Mouse (Mus musculus): ENCODE measurements around the gene Gm13420. TPM values are rescaled to one million over a fixed set of nuclear protein-coding genes. Genes with fewer than 3 reads are reported as not detected.
A peak's percentile ranks its signal among the peaks of the same experiment; 100 is the strongest.

The Gm13420 gene
- polyA plus RNA-seq, 1 experiment from 2014 or later, result 1.7 TPM

DNA sequence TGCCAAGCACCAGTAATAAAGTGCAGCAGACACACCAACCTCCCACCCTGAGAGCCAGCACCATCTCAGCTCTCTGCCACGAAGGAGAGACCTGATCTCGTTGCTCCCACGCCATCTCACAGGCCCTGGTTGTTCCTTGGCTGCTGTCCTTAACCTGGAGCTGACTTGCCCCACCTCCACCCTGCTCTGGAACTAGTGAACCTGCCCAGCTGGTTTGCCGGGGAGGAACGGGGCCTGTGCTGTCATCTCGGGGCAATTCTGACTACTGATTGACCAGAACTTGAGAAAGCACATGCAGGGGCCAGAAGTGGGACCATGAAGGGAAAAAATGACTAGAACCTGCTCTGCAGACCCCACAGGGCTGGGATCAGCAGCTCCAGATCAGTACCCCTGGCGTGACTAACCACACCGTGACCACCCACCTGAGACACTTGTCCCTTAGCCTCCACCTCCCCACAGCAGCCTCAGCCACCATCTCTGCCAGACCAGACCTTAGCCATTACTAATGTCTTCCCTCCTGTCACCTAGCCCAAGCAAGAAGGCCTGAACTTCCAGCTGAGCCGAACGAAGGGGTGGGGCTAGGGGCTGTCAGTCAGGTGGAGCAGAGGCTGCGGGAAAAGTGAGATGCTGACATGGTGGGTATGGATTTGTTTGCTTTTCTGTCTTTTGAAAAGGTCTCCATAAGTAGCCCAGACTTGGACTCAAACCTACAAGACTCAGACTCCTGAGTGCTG, 16.7 kb upstream of the Gm13420 start:
- Histone ChIP-seq H3K4me3 (no peak overlapping the region), H3K27me3 (no peaks in the 10 kb centered on the region), H3K4me1 (0 out of 2 replicates have a peak, but pooled peaks cover 5% of the 10 kb centered on the region), H3K27ac (peak overlapping the region; percentile 4; the same call in 1 of the 2 replicates), H3K9ac (no peak overlapping the region), H3K4me2 (no peak overlapping the region), H3K9me3 (no peaks in the 10 kb centered on the region), H3K36me3 (no peaks in the 10 kb centered on the region)
- WGBS, result 42% methylated on average over 11 of the region's 11 CpGs
- ATAC-seq (ENCODE audit: borderline replicate concordance, extremely low read depth, low FRiP score, low TSS enrichment), result no peak

DNA sequence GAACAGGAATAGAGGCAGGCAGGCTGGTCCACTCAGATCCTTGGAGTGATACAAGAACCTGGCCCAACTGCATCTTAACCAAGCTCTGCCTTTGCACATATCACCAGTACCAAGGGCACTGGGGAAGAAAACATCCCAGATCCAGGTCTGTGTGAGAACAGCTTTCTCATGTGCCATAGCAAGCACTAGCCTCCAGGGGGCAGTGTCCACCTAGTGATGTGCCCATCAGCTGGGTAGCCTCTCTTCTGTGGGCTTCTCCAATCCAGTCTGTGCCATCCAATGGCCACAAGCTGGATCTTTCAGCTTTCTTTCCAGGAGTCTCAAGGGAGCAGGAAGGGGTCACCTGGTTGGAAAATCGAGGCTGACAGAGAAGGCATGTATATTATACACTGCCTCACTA, 13.3 kb upstream of the Gm13420 start:
- Histone ChIP-seq H3K4me1 (0 out of 2 replicates have a peak, but pooled peaks cover 5% of the 10 kb centered on the region), H3K4me2 (no peak overlapping the region), H3K9ac (no peak overlapping the region), H3K9me3 (no peaks in the 10 kb centered on the region), H3K36me3 (no peaks in the 10 kb centered on the region), H3K27ac (no peak overlapping the region), H3K27me3 (no peaks in the 10 kb centered on the region), H3K4me3 (no peak overlapping the region)
- 4% methylated on average over 1 of the region's 1 CpGs for WGBS
- peak; percentile 54 for ATAC-seq (ENCODE audit: borderline replicate concordance, extremely low read depth, low FRiP score, low TSS enrichment)

DNA sequence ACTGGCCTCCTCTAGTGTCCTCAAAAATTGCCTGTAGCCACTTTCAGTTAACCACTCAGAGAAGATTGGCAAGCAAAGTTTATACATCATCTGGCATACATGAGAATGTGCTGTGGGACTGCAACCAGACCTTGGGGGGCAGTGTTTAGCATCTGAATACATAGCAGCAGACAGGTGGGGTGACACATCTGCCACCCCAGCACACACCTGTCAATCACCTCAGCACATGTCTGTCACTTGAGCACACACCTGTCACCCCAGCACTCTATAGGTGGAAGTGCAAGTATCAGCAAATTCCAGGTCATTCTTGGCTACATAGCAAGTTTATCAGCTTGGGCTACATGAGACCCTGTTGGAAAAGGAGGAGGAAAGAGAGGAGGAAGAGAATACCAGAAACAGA, 4.2 kb upstream of the Gm13420 start:
- ATAC-seq (ENCODE audit: borderline replicate concordance, extremely low read depth, low FRiP score, low TSS enrichment), result no peak
- no peak overlapping the region for H3K4me2 ChIP-seq
- H3K4me1 ChIP-seq, result no peaks in the 10 kb centered on the region
- H3K36me3 ChIP-seq, result no peaks in the 10 kb centered on the region
- H3K9ac ChIP-seq, result no peak overlapping the region
- H3K9me3 ChIP-seq, result no peaks in the 10 kb centered on the region
- peaks cover 25% of the 10 kb centered on the region for H3K27me3 ChIP-seq
- no peak overlapping the region for H3K27ac ChIP-seq
- no peak overlapping the region for H3K4me3 ChIP-seq

DNA sequence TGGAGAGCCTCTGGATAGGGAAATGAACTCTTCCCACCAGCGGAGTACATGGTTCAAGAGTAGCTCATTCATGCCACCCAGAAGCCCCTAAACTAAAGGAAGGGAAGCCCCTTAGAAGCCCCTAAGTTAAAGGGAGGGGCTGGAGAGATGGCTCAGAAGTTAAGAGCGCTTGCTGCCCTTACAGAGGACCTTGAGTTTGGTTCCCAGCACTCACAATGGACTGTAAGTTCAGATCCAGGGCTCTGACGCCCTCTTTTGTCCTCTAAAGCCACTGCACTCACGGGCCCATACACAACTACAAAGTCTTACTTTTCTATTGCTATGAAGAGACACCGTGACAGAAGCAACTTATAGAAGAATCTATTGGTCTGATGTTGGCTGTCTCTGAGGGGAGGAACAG, 912 bp upstream of the Gm13420 start:
- H3K4me3 ChIP-seq, result no peak overlapping the region
- H3K36me3 ChIP-seq, result no peaks in the 10 kb centered on the region
- peaks cover 48% of the 10 kb centered on the region for H3K27me3 ChIP-seq
- H3K4me2 ChIP-seq, result no peak overlapping the region
- no peak overlapping the region for H3K9ac ChIP-seq
- H3K27ac ChIP-seq, result no peak overlapping the region
- ATAC-seq (ENCODE audit: borderline replicate concordance, extremely low read depth, low FRiP score, low TSS enrichment), result no peak
- 86% methylated on average over 5 of the region's 5 CpGs for WGBS
- 0 out of 2 replicates have a peak, but pooled peaks cover 1% of the 10 kb centered on the region for H3K4me1 ChIP-seq
- H3K9me3 ChIP-seq, result no peaks in the 10 kb centered on the region

DNA sequence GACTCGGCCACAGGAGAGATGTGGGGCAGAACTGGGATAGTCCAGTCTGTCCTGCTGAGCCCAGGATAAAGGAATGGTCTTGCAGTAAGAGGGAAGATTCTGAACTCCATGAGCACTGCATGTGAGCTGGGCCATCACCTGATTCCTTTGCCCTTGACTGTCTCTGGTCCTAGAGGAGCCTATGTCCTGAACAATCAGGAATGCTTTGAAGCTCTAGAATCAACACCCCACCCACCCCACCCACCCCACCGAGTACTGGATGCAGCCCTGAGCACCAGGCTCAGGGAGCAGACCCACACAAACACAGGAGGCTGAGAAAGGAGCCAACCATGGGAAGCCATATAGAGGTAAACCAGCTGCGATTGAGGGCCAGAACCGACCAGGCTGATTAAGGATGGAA, 3.0 kb downstream of the Gm13420 start:
- ATAC-seq (ENCODE audit: borderline replicate concordance, extremely low read depth, low FRiP score, low TSS enrichment), result no peak

DNA sequence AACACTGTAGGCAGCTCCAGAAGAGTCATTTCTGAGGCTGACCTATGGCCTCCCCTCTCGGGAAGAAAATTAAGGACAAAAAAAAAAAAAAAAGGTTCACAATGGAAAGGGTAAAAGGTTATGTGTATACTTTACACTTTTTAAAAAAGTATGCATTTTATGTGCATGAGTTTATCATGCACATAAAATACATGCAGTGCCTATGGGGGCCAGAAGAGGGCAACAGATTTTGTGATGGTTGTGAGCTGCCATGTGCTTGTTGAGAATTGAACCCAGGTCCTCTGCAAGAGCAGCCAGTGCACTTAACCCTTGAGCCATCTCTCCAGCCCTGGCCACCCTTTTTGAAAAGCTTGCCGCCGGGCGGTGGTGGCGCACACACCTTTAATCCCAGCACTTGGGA, 3.6 kb downstream of the Gm13420 start:
- H3K4me2 ChIP-seq, result no peak overlapping the region

More for the DNA sequence above, 3.0 kb downstream of the Gm13420 start:
- Histone ChIP-seq H3K9me3 (no peaks in the 10 kb centered on the region), H3K36me3 (no peaks in the 10 kb centered on the region), H3K27me3 (peaks cover 67% of the 10 kb centered on the region), H3K9ac (no peak overlapping the region), H3K4me2 (no peak overlapping the region), H3K4me3 (no peak overlapping the region), H3K27ac (no peak overlapping the region), H3K4me1 (peaks cover 6% of the 10 kb centered on the region; the same call in 1 of the 2 replicates)
- WGBS, result 75% methylated on average over 4 of the region's 4 CpGs

DNA sequence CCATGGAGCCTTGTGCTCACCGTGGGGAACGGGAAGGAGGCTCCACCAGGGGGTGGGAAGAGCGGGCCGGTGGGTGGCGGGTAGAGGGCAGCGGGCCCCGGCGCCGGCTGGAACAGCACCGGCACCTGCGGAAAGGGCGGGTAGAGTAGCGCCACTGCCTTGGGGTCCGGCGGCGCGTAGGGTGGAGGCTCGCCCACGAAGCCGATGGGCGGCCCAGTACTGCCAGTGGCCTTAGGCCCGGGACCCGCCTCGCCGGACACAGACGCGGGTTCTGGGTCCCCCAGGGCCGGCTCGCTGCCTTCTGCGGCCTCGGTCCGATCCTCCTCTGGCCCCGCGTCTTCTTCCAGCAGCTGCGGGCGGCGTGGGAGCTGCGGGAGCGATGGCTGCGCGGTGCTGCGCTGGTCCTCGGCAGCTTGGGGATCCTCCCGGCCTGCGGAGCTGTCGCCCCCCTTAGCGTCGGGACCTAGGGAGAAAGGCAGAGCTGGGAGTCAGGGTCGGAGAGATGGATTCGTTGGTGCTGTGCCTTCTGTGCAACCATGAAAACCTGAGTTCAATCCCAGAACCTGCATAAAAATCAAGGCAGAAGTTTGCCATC, 4.2 kb downstream of the Gm13420 start:
- no peaks in the 10 kb centered on the region for H3K36me3 ChIP-seq
- 8% methylated on average over 50 of the region's 50 CpGs for WGBS
- H3K4me2 ChIP-seq, result peak overlapping the region; percentile 53
- no peak overlapping the region for H3K27ac ChIP-seq
- H3K4me1 ChIP-seq, result peaks cover 6% of the 10 kb centered on the region; the same call in 1 of the 2 replicates
- 0 out of 2 replicates have a peak overlapping the region, but pooled peaks have one; percentile 23 for H3K9ac ChIP-seq
- H3K9me3 ChIP-seq, result no peaks in the 10 kb centered on the region
- H3K27me3 ChIP-seq, result peaks cover 58% of the 10 kb centered on the region
- ATAC-seq (ENCODE audit: borderline replicate concordance, extremely low read depth, low FRiP score, low TSS enrichment), result no peak
- H3K4me3 ChIP-seq, result peak overlapping the region; percentile 24

More for the DNA sequence above, 3.6 kb downstream of the Gm13420 start:
- Histone ChIP-seq H3K9me3 (no peaks in the 10 kb centered on the region), H3K4me1 (peaks cover 6% of the 10 kb centered on the region; the same call in 1 of the 2 replicates), H3K9ac (no peak overlapping the region), H3K4me3 (no peak overlapping the region), H3K27ac (no peak overlapping the region), H3K27me3 (peaks cover 63% of the 10 kb centered on the region), H3K36me3 (no peaks in the 10 kb centered on the region)
- WGBS, result 48% methylated on average over 5 of the region's 5 CpGs
- ATAC-seq (ENCODE audit: borderline replicate concordance, extremely low read depth, low FRiP score, low TSS enrichment), result no peak

DNA sequence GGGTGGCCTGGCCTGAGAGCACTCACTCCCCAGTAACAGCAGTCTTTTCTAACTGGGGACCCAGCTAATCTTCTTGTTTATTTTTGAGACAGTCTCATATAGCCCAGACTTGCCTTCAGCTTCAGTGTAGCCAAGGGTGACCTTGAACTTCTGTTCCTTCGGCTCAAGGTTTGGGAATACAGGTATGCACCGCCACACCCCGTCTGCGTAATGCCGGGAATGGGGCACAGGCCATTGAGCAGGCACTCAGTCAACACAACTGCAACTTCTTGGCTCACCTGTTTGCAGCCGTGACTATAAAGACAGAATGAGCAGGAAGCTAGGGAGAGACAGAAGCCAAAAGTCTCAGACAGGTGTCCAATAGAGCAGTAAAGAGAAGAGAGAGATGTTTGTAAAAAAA, 7.2 kb downstream of the Gm13420 start:
- 73% methylated on average over 6 of the region's 6 CpGs for WGBS

DNA sequence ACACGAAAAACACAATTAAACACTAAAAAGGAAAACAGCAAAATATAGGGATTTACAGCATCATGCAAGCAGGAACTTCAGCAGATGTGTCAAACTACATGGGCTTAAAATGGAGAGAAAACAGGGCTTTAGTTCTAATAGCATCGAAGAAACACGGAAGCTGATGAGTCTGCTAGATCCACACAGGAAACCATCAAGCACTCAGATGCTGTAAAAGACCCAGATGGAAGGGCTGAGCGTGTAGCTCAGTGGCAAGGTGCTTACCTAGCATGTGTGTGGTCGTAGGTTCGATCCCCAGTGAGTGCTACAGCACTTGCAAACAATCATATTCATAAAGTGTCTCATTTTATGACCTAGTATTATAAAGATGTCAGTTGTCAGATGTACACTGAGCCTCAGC, 10.3 kb downstream of the Gm13420 start:
- Histone ChIP-seq H3K9me3 (no peaks in the 10 kb centered on the region), H3K9ac (no peak overlapping the region), H3K4me3 (no peak overlapping the region), H3K36me3 (peaks cover 20% of the 10 kb centered on the region), H3K4me2 (no peak overlapping the region), H3K27me3 (peaks cover 7% of the 10 kb centered on the region; the same call in 1 of the 2 replicates), H3K27ac (no peak overlapping the region), H3K4me1 (peaks cover 1% of the 10 kb centered on the region; the same call in 1 of the 2 replicates)
- ATAC-seq (ENCODE audit: borderline replicate concordance, extremely low read depth, low FRiP score, low TSS enrichment), result no peak
- WGBS, result 93% methylated on average over 6 of the region's 6 CpGs

More for the DNA sequence above, 7.2 kb downstream of the Gm13420 start:
- H3K9ac ChIP-seq, result no peak overlapping the region
- peaks cover 6% of the 10 kb centered on the region; the same call in 1 of the 2 replicates for H3K4me1 ChIP-seq
- peaks cover 35% of the 10 kb centered on the region for H3K27me3 ChIP-seq
- no peak for ATAC-seq (ENCODE audit: borderline replicate concordance, extremely low read depth, low FRiP score, low TSS enrichment)
- no peaks in the 10 kb centered on the region for H3K9me3 ChIP-seq
- H3K36me3 ChIP-seq, result no peaks in the 10 kb centered on the region
- H3K4me2 ChIP-seq, result no peak overlapping the region
- H3K27ac ChIP-seq, result no peak overlapping the region
- no peak overlapping the region for H3K4me3 ChIP-seq

DNA sequence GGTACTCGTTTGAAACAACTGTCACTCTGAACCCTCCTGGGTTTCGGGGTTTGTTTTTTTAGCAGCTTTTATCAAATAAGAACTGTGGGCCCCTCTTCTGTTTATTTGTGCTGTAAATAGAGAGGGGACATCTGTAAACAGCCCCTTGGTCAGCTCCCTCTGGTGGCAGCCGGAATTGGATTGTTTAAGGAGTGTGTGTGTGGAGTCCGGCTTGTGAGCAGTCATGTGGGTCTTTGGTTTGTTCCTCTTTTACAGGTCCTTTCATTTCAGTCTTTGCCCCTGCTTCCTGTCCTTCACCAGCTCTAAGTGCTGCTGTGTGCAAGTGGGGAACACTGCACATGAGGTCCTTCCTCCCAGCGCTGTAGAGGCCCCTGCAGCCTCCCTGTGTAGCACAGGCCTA, 12.1 kb downstream of the Gm13420 start:
- H3K4me1 ChIP-seq, result peaks cover 4% of the 10 kb centered on the region; the same call in 1 of the 2 replicates
- H3K4me3 ChIP-seq, result no peak overlapping the region
- H3K27ac ChIP-seq, result no peak overlapping the region
- WGBS, result 43% methylated on average over 5 of the region's 5 CpGs
- ATAC-seq (ENCODE audit: borderline replicate concordance, extremely low read depth, low FRiP score, low TSS enrichment), result no peak
- H3K4me2 ChIP-seq, result no peak overlapping the region
- H3K36me3 ChIP-seq, result peaks cover 33% of the 10 kb centered on the region
- H3K9me3 ChIP-seq, result no peaks in the 10 kb centered on the region
- no peak overlapping the region for H3K9ac ChIP-seq
- no peaks in the 10 kb centered on the region for H3K27me3 ChIP-seq

DNA sequence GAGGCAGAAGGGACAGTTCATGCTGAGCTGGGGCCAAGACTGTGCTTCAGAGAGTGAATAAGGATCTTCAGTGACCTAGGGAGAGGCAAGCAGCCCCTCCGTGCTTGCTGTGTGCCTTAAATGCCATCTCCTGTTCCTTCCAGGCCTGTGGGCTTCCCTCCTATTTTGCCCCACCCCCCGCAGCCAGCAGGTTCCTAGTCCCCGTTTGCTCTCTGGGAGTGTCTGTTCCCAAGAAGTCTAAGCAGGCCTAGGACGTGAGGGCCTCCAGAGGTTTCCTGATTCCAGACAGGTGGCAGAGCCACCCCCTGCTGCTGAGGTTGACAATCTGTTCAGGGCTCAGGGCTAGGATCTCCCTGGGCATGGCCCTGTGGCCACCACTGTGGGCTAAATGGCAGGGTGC, 12.7 kb downstream of the Gm13420 start:
- no peak overlapping the region for H3K4me2 ChIP-seq
- peaks cover 4% of the 10 kb centered on the region; the same call in 1 of the 2 replicates for H3K4me1 ChIP-seq
- no peaks in the 10 kb centered on the region for H3K9me3 ChIP-seq
- 47% methylated on average over 4 of the region's 4 CpGs for WGBS
- H3K4me3 ChIP-seq, result no peak overlapping the region
- H3K27ac ChIP-seq, result no peak overlapping the region
- peaks cover 36% of the 10 kb centered on the region for H3K36me3 ChIP-seq
- H3K27me3 ChIP-seq, result no peaks in the 10 kb centered on the region
- no peak for ATAC-seq (ENCODE audit: borderline replicate concordance, extremely low read depth, low FRiP score, low TSS enrichment)
- no peak overlapping the region for H3K9ac ChIP-seq

Data from lung, embryonic 15.5 days (tissue).